Mouse (Mus musculus) right cerebral cortex, postnatal 4 days (tissue): ENCODE data around the gene Slamf6.

ENCODE experiments used
- DNase-seq: peaks from one replicate; pipeline ENCODE4 v3.0.0-alpha.2; 2022

The Slamf6 gene

DNA sequence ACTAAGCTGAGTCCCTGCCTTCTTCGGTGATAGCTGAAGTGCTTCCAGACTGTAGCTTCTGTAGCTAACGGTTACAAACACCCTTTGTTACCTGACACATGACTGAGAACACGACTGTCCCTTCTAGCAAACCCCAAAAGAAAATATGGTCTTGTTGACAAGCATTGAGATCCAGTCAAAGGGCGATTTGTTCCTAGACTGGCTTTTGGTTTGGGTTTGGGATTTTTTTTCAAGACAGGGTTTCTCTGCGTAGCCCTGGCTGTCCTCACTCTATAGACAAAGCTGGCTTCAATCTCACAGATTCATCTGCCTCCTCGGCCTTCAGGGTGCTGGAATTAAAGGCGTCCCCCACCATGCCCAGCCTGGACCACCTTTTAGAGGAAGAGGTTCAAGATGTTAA, 79.4 kb downstream of the Slamf6 start:
- DNase-seq, result no peak

DNA sequence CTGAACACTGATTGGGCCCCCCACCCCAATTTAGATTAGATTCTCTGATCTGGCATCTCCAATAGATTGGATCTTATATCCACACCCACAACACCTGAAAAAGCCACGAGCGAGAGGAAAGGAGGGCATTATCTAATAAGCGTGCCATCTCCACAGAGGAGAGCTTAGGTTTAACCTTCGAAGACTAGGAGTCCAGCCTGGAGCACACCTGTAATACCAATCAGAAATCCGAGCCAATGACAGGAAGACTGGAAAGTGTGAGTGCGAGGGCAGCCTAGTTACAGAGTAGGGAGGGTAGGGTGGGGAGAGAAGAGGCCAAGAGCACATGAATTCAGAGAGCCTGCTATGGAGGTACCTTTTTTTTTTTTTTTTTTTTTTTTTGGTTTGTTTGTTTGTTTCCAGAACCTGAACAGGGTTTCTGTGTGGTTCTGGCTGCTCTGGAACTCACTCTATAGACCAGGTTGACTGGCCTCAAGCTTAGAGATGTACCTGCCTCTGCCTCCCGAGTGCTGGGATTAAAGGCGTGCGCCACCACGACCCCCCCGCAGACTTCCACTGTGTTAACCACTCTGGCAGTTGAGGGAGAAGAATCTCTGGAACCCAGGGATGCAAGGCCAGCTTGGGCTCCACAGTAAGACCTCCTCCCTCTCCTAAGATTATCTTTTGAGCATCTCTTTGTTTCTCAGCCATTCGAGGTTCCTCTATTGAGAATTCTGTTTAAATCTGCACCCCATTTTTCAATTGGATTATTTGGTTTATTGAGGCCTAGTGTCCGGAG, 81.7 kb downstream of the Slamf6 start:
- DNase-seq, result no peak

DNA sequence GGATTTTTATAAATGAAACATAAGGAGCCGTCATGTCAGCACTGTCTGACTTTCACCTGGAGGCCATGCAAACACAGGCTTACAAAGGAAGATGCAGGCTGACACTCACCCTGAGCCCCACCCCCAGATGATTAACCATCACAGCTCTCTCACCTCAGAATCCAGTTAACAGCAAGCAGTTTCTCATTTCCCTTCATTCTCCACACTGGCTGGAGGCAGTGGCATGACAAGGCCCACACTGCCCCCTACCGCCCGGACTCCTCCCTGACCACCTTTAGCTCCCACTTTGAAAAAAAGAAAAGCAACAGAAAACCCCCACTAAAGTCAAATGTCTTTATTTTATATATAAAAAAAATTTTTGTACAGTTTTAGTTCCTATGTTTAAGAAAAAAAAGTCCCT, 83.3 kb downstream of the Slamf6 start:
- DNase-seq, result peak; percentile 83

DNA sequence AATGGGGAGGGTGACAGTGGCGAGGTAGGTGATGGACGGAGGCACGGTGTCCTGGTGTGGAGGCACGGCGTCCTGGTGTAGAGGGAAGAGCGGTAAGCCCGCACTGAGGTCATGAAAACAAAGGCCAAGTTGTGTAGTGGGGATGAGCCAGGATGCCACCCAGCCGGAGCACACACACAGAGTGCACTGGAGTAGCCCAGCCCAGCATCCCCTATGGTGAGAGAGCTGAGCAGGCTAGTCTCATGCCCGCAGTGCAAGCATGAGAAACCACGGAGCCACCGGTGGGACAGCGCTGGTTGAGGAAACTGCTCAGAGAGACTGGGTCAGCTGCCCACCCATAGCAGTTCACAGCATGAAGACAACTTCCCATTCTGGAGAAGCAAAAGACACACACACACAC, 84.3 kb downstream of the Slamf6 start:
- no peak for DNase-seq
